ENCODE assay signal across 8 mouse cellular contexts in genomic region chr11:102551176-102551575, GRCm38 (mm10). TPM values are rescaled to one million over a fixed set of nuclear protein-coding genes. Genes with fewer than 3 reads are reported as not detected.
"Had no signal": no experiment of that assay in that cellular context is flagged by ENCODE, and none has a peak within 500 bp of the region (broad histone marks: within the 10 kb centered on the region; RNA-seq: fewer than 3 reads in every experiment).

No protein-coding gene starts in this region.

- DNase-seq: kidney, adult 9 months; kidney, postnatal 14 days; kidney, postnatal 4 days; left cerebral cortex, postnatal 4 days; liver, postnatal 0 days; lung, embryonic 14.5 days; thymus, postnatal 25 days had no signal

RNA-seq across cellular contexts. Expression of gene Gm11627, which starts 28.1 kb away (rescaled TPM):
- total RNA-seq: megakaryocyte, adult 5-6 weeks had no signal

RNA-seq across cellular contexts. Expression of gene Fzd2, which starts 53.0 kb away (rescaled TPM):
- total RNA-seq: megakaryocyte, adult 5-6 weeks had no signal
